Mouse (Mus musculus): ENCODE results near the gene Cyyr1.

DNA sequence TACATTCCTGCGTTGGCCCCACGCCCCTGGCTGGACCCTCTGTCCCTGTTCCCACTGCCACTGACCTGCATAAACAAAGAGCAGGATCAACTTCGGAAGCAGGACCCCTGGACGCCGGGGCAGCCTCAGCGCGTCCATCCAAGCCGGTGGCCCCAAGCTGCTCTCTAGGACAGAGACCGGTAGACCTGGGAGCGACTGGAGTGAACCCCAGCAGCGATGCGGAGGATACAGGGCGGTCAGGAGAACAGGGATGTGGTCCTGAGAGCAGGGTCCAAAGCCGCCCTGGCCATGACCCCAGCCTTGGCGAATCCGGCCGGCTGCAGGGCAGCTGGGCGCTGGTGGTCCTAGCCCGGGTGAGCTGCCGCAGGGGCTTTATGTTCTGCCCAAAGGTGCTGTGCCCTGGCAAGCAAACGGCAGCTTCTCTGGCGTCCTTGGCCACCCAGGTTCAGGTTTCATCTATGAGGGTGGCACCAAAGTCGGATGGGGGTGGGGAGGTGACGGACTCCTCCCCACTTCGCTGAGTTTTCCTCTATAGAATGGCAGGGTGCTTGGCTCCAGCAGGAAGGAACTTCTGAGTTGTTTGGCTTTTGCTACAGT is 3.1 kb downstream of the Cyyr1 start:
- TF ChIP-seq CTCF (IDR thresholded peaks at IDR 0.05; ENCODE audit: borderline replicate concordance, insufficient read depth, low read length), result no peak
- TF ChIP-seq POLR2A (IDR thresholded peaks at IDR 0.05; ENCODE audit: low read depth, low read length), result no peak

Data from embryonic fibroblast, embryonic 13.5 days (primary cell).